Mouse (Mus musculus) hindbrain, embryonic 14.5 days (tissue): ENCODE results near the gene Nfic. TPM values are rescaled to one million over a fixed set of nuclear protein-coding genes. Genes with fewer than 3 reads are reported as not detected.

Experiments
- ATAC-seq: fragments of 200-750 bp; cut with Nextera tagmentation; 2 replicates; pipeline ENCODE4 v1.8.0; 2017; ENCODE audit warnings: moderate number of reproducible peaks, mild to moderate bottlenecking, moderate TSS enrichment, moderate library complexity; ENCODE audit not compliant: low FRiP score
- DNase-seq: peaks from one replicate; pipeline ENCODE4 v3.0.0-alpha.2; 2015; ENCODE audit warnings: low spot score
- H3K27ac ChIP-seq: fragments of 300-500 bp; sonication (generic); 2 replicates; pipeline ENCODE4 v1.5.1; 2014; ENCODE audit warnings: mild to moderate bottlenecking, moderate library complexity
- H3K27me3 ChIP-seq: fragments of 300-500 bp; sonication (generic); 2 replicates; pipeline ENCODE4 v1.6.1; 2014; ENCODE audit warnings: mild to moderate bottlenecking, low read length, mixed read lengths; ENCODE audit not compliant: control insufficient read depth, insufficient read depth
- H3K36me3 ChIP-seq: fragments of 300-500 bp; sonication (generic); replicated peaks from 2 replicates; pipeline ENCODE4 v1.6.1; 2014; ENCODE audit not compliant: control insufficient read depth, insufficient read depth
- H3K4me1 ChIP-seq: fragments of 300-500 bp; sonication (generic); replicated peaks from 2 replicates; pipeline ENCODE4 v1.6.1; 2014; ENCODE audit warnings: antibody characterized with exemption, low read length, mixed read lengths; ENCODE audit not compliant: control insufficient read depth, insufficient read depth
- H3K4me2 ChIP-seq: fragments of 300-500 bp; sonication (generic); replicated peaks from 2 replicates; pipeline ENCODE4 v1.6.1; 2014; ENCODE audit warnings: mild to moderate bottlenecking, moderate library complexity
- H3K4me3 ChIP-seq: fragments of 300-500 bp; sonication (generic); replicated peaks from 2 replicates; pipeline ENCODE4 v1.5.1; 2014; ENCODE audit warnings: mild to moderate bottlenecking, low read length
- H3K9ac ChIP-seq: fragments of 300-500 bp; sonication (generic); 2 replicates; pipeline ENCODE4 v1.6.1; 2014
- H3K9me3 ChIP-seq: fragments of 300-500 bp; sonication (generic); 2 replicates; pipeline ENCODE4 v1.6.1; 2016; ENCODE audit warnings: low read length; ENCODE audit not compliant: control insufficient read depth
- WGBS: fragments of 180-500 bp; shearing (Covaris S2); extraction: QIAGEN DNeasy Blood & Tissue Kit; methylation state at CpG from one replicate; pipeline ENCODE4 v1.1.7; 2014; 5-methylcytosine and 5-hydroxymethylcytosine counted together
- polyA plus RNA-seq: library from polyadenylated mRNA; unstranded; fragments of >200 nt; fragmentation: Nextera tagmentation; extraction: Ambion mirVana; gene quantifications from 2 replicates; pipeline ENCODE4 v1.2.1, GENCODE M21; 2014

Nfic gene
- polyA plus RNA-seq, 1 experiment from 2014 or later, result 25.8 TPM

GRCm38 (mm10) chr10:81463531-81463930 lies 8.1 kb upstream of the Nfic start:
- Histone ChIP-seq H3K4me2 (no peak overlapping the region), H3K4me3 (no peak overlapping the region), H3K27ac (no peak overlapping the region), H3K27me3 (peaks cover 55% of the 10 kb centered on the region), H3K36me3 (peaks cover 56% of the 10 kb centered on the region), H3K9ac (no peak overlapping the region), H3K4me1 (peaks cover 8% of the 10 kb centered on the region; the same call in 1 of the 2 replicates), H3K9me3 (no peaks in the 10 kb centered on the region)
- 78% methylated on average over 4 of the region's 4 CpGs for WGBS
- DNase-seq, result no peak
- no peak for ATAC-seq

GRCm38 (mm10) chr10:81462917-81463316 lies 7.5 kb upstream of the Nfic start:
- H3K9me3 ChIP-seq, result no peaks in the 10 kb centered on the region
- peaks cover 55% of the 10 kb centered on the region for H3K27me3 ChIP-seq
- no peak for DNase-seq
- no peak overlapping the region for H3K4me2 ChIP-seq
- no peak overlapping the region for H3K27ac ChIP-seq
- H3K4me1 ChIP-seq, result peaks cover 8% of the 10 kb centered on the region; the same call in 1 of the 2 replicates
- WGBS, result 76% methylated on average over 7 of the region's 7 CpGs
- no peak overlapping the region for H3K4me3 ChIP-seq
- no peak overlapping the region for H3K9ac ChIP-seq
- no peak for ATAC-seq
- peaks cover 51% of the 10 kb centered on the region for H3K36me3 ChIP-seq

GRCm38 (mm10) chr10:81462415-81462804 lies 7.0 kb upstream of the Nfic start:
- no peak for ATAC-seq
- Histone ChIP-seq H3K9me3 (no peaks in the 10 kb centered on the region), H3K27me3 (peaks cover 58% of the 10 kb centered on the region), H3K4me3 (no peak overlapping the region), H3K4me2 (no peak overlapping the region), H3K4me1 (peaks cover 8% of the 10 kb centered on the region; the same call in 1 of the 2 replicates), H3K9ac (no peak overlapping the region), H3K27ac (no peak overlapping the region), H3K36me3 (peaks cover 46% of the 10 kb centered on the region)
- 40% methylated on average over 7 of the region's 7 CpGs for WGBS
- DNase-seq, result no peak

GRCm38 (mm10) chr10:81461673-81462414 lies 6.4 kb upstream of the Nfic start:
- Histone ChIP-seq H3K4me1 (peaks cover 8% of the 10 kb centered on the region; the same call in 1 of the 2 replicates), H3K36me3 (peaks cover 40% of the 10 kb centered on the region), H3K9ac (no peak overlapping the region), H3K9me3 (no peaks in the 10 kb centered on the region), H3K4me3 (no peak overlapping the region), H3K27ac (no peak overlapping the region), H3K27me3 (peaks cover 59% of the 10 kb centered on the region), H3K4me2 (no peak overlapping the region)
- 10% methylated on average over 16 of the region's 16 CpGs for WGBS
- DNase-seq, result no peak
- no peak for ATAC-seq

- Histone ChIP-seq H3K36me3 (peaks cover 31% of the 10 kb centered on the region), H3K27ac (no peak overlapping the region), H3K9me3 (no peaks in the 10 kb centered on the region), H3K4me3 (no peak overlapping the region), H3K4me1 (peaks cover 8% of the 10 kb centered on the region; the same call in 1 of the 2 replicates), H3K27me3 (peaks cover 56% of the 10 kb centered on the region), H3K4me2 (no peak overlapping the region), H3K9ac (no peak overlapping the region)
- WGBS, result 50% methylated on average over 11 of the region's 11 CpGs
- no peak for ATAC-seq
- DNase-seq, result no peak
Measured at GRCm38 (mm10) chr10:81460951-81461350, 5.5 kb upstream of the Nfic start.

GRCm38 (mm10) chr10:81460471-81460870 lies 5.0 kb upstream of the Nfic start:
- Histone ChIP-seq H3K27me3 (peaks cover 57% of the 10 kb centered on the region), H3K4me2 (no peak overlapping the region), H3K27ac (no peak overlapping the region), H3K36me3 (peaks cover 27% of the 10 kb centered on the region), H3K9me3 (no peaks in the 10 kb centered on the region), H3K4me1 (peaks cover 8% of the 10 kb centered on the region; the same call in 1 of the 2 replicates), H3K9ac (no peak overlapping the region), H3K4me3 (no peak overlapping the region)
- 39% methylated on average over 20 of the region's 20 CpGs for whole genome bisulfite sequencing
- DNase-seq (no peak), ATAC-seq (no peak)

GRCm38 (mm10) chr10:81459399-81459798 lies 4.0 kb upstream of the Nfic start:
- WGBS, result 74% methylated on average over 21 of the region's 21 CpGs
- DNase-seq (no peak), ATAC-seq (no peak)
- Histone ChIP-seq H3K4me1 (no peaks in the 10 kb centered on the region), H3K4me3 (no peak overlapping the region), H3K4me2 (no peak overlapping the region), H3K27ac (no peak overlapping the region), H3K27me3 (peaks cover 61% of the 10 kb centered on the region), H3K9me3 (no peaks in the 10 kb centered on the region), H3K9ac (no peak overlapping the region), H3K36me3 (peaks cover 24% of the 10 kb centered on the region; the same call in 1 of the 2 replicates)

GRCm38 (mm10) chr10:81458267-81458666 lies 2.8 kb upstream of the Nfic start:
- H3K9me3 ChIP-seq, result no peaks in the 10 kb centered on the region
- peaks cover 63% of the 10 kb centered on the region for H3K27me3 ChIP-seq
- no peak overlapping the region for H3K4me3 ChIP-seq
- WGBS, result 81% methylated on average over 6 of the region's 6 CpGs
- no peak overlapping the region for H3K4me2 ChIP-seq
- H3K4me1 ChIP-seq, result no peaks in the 10 kb centered on the region
- ATAC-seq (no peak), DNase-seq (no peak)
- H3K9ac ChIP-seq, result no peak overlapping the region
- peaks cover 20% of the 10 kb centered on the region; the same call in 1 of the 2 replicates for H3K36me3 ChIP-seq
- no peak overlapping the region for H3K27ac ChIP-seq

- no peak overlapping the region for H3K4me2 ChIP-seq
- WGBS, result 94% methylated on average over 8 of the region's 8 CpGs
- H3K27ac ChIP-seq, result no peak overlapping the region
- no peak for ATAC-seq
- no peaks in the 10 kb centered on the region for H3K4me1 ChIP-seq
- no peaks in the 10 kb centered on the region for H3K9me3 ChIP-seq
- H3K36me3 ChIP-seq, result peaks cover 18% of the 10 kb centered on the region; the same call in 1 of the 2 replicates
- DNase-seq, result no peak
- H3K9ac ChIP-seq, result no peak overlapping the region
- peaks cover 63% of the 10 kb centered on the region for H3K27me3 ChIP-seq
- no peak overlapping the region for H3K4me3 ChIP-seq
Measured at GRCm38 (mm10) chr10:81457624-81458023, 2.2 kb upstream of the Nfic start.
